Mouse (Mus musculus): ENCODE results near the gene R3hdm2. TPM values are rescaled to one million over a fixed set of nuclear protein-coding genes. Genes with fewer than 3 reads are reported as not detected.

Gene R3hdm2
- polyA plus RNA-seq, 1 experiment from 2014 or later: 33.3 TPM

DNA sequence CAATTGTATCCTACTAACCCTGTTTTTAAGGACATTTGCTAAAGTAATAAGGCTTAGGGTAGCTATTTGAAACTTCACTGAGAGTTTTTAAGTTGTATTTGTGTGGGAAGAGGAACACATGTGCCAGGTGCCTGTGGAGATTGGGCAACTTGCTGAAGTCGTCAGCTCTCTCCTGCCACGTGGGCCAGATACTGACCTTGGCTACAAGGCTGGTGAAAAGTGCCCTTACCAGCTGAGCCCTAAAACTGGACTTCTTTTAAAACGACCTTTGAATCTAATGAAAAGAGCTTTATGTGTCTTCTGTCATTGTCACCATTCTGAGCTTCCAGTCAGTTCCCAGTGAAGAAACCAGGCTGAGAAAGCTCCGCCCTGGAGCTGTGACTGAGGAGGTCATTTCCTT lies 27.3 kb downstream of the R3hdm2 start:
- Histone ChIP-seq H3K4me3 (no peak overlapping the region), H3K9me3 (no peaks in the 10 kb centered on the region), H3K4me1 (replicated peaks) (peaks cover 13% of the 10 kb centered on the region), H3K27ac (replicated peaks) (no peak overlapping the region), H3K36me3 (peaks cover 3% of the 10 kb centered on the region; the same call in 1 of the 2 replicates), H3K9ac (no peak overlapping the region), H3K27me3 (no peaks in the 10 kb centered on the region), H3K4me2 (no peak overlapping the region)
- no peak for ATAC-seq (ENCODE audit: low read depth)
- WGBS: 41% methylated on average over 4 of the region's 4 CpGs

DNA sequence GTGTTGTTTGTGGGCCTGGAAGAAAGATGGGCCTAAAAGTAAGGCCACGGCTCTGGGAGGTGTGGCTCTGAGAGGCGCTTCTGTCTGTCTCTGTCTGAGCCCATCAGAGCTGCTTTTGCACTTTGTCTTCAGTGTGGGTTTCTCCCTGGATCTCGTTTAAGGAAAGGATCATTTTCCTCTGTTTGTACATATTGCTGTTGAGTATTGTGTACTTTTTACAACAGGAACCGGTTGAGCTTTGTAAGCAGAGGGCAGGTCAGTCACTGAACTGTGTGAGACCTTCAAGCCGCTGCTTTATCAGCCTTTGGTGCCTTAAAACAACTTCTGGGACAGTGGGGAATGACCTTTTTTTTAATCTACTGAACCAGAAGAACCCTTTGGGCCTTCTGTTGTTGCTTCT lies 32.0 kb downstream of the R3hdm2 start:
- Histone ChIP-seq H3K4me2 (no peak overlapping the region), H3K4me1 (replicated peaks) (peaks cover 13% of the 10 kb centered on the region), H3K27ac (replicated peaks) (no peak overlapping the region), H3K9ac (no peak overlapping the region), H3K36me3 (peaks cover 6% of the 10 kb centered on the region; the same call in 1 of the 2 replicates), H3K9me3 (no peaks in the 10 kb centered on the region), H3K4me3 (no peak overlapping the region), H3K27me3 (no peaks in the 10 kb centered on the region)
- WGBS: 28% methylated on average over 5 of the region's 5 CpGs
- ATAC-seq (ENCODE audit: low read depth): no peak

DNA sequence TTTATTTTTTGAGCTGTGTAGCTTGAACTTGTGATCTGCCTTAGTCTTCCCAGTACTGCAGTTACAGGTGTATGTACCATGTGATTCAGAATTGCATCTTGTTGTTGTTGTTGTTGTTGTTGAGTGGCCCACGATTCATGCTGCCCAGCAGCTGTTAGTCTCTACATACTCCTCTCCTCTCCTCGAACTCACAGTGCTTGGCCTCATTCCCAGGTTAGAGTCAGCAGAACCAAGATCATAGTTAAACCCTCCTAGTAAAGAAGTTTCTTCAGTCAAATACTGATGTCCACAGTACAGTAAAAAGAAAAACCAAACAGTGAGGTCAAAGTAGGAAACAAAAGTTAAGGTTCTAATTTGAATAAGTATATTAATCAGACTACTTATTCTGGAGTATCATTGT lies 32.6 kb downstream of the R3hdm2 start:
- Histone ChIP-seq H3K4me3 (no peak overlapping the region), H3K27me3 (no peaks in the 10 kb centered on the region), H3K9ac (no peak overlapping the region), H3K4me1 (replicated peaks) (peaks cover 13% of the 10 kb centered on the region), H3K9me3 (no peaks in the 10 kb centered on the region), H3K27ac (replicated peaks) (no peak overlapping the region), H3K4me2 (no peak overlapping the region), H3K36me3 (peaks cover 6% of the 10 kb centered on the region; the same call in 1 of the 2 replicates)
- no peak for ATAC-seq (ENCODE audit: low read depth)
- WGBS: 79% methylated on average over 2 of the region's 2 CpGs

DNA sequence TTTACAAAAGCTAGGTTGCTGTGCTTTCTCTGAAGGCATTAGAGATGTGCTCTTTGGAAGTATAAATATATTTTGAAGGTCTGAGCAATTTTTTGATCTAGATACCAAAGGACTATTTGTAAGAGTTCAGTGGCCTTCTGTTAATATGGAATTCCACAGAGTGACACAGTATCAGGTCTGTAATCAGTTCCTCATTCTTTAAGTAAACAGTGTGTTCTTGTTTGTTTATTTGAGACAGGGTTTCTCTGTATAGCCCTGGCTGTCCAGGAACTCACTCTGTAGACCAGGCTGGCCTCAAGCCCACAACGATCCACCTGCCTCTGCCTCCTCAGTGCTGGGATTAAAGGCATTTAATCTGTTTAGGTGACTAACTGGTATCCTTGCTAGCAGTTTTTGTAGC lies 33.5 kb downstream of the R3hdm2 start:
- no peak overlapping the region for H3K9ac ChIP-seq
- peaks cover 6% of the 10 kb centered on the region; the same call in 1 of the 2 replicates for H3K36me3 ChIP-seq
- WGBS: 93% methylated on average over 1 of the region's 1 CpGs
- no peaks in the 10 kb centered on the region for H3K9me3 ChIP-seq
- H3K4me2 ChIP-seq: no peak overlapping the region
- peaks cover 13% of the 10 kb centered on the region for H3K4me1 ChIP-seq (replicated peaks)
- H3K27ac ChIP-seq (replicated peaks): no peak overlapping the region
- H3K4me3 ChIP-seq: no peak overlapping the region
- H3K27me3 ChIP-seq: no peaks in the 10 kb centered on the region
- no peak for ATAC-seq (ENCODE audit: low read depth)

DNA sequence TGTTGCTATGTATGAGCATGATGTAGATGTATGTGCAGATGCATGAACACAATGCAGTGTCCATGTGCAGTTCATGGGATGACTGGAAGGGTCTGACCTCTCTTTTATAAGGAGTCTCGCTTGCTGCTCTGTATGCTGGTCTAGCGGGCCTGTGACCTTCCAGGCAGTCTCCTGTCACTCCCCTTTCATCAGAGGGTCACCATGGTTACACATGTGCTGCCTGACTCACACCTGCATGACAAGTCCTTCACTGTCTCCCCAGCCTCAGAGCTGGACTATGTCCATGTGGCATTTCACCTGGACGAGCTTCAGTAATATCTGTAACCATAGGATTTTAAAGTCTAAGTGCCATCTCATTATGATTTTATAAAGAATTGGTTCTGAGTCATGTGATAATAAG lies 34.0 kb downstream of the R3hdm2 start:
- 81% methylated on average over 3 of the region's 3 CpGs for WGBS
- H3K4me3 ChIP-seq: no peak overlapping the region
- no peaks in the 10 kb centered on the region for H3K9me3 ChIP-seq
- no peak overlapping the region for H3K9ac ChIP-seq
- no peak overlapping the region for H3K27ac ChIP-seq (replicated peaks)
- peaks cover 6% of the 10 kb centered on the region; the same call in 1 of the 2 replicates for H3K36me3 ChIP-seq
- no peak for ATAC-seq (ENCODE audit: low read depth)
- H3K27me3 ChIP-seq: no peaks in the 10 kb centered on the region
- H3K4me2 ChIP-seq: no peak overlapping the region
- peaks cover 15% of the 10 kb centered on the region for H3K4me1 ChIP-seq (replicated peaks)

DNA sequence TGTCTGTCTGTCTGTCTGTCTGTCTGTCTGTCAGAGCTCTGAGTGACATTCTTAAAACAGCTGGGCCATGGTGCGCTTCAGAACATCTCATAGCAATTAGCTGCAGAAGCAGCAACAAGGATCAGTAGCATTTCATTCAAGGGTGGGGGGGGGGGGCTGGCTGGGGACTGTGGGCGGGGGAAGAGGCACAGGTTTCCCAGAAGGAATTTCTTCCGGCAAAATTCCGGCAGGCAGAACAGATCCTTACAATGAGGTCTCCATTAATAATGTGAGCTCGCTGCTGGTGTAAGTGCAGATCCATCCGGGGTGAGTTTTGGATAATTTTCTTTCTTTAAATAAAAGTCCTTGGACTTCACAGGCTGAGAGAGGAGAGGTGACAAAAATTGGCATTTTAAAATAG lies 40.0 kb downstream of the R3hdm2 start:
- Histone ChIP-seq H3K36me3 (0 out of 2 replicates have a peak, but pooled peaks cover 1% of the 10 kb centered on the region), H3K27me3 (no peaks in the 10 kb centered on the region), H3K9me3 (no peaks in the 10 kb centered on the region), H3K4me3 (no peak overlapping the region), H3K4me2 (peak overlapping the region; percentile 49; the same call in 1 of the 2 replicates), H3K4me1 (replicated peaks) (peaks cover 39% of the 10 kb centered on the region), H3K9ac (0 out of 2 replicates have a peak overlapping the region, but pooled peaks have one; percentile 38), H3K27ac (replicated peaks) (no peak overlapping the region)
- 8% methylated on average over 6 of the region's 6 CpGs for WGBS
- no peak for ATAC-seq (ENCODE audit: low read depth)

DNA sequence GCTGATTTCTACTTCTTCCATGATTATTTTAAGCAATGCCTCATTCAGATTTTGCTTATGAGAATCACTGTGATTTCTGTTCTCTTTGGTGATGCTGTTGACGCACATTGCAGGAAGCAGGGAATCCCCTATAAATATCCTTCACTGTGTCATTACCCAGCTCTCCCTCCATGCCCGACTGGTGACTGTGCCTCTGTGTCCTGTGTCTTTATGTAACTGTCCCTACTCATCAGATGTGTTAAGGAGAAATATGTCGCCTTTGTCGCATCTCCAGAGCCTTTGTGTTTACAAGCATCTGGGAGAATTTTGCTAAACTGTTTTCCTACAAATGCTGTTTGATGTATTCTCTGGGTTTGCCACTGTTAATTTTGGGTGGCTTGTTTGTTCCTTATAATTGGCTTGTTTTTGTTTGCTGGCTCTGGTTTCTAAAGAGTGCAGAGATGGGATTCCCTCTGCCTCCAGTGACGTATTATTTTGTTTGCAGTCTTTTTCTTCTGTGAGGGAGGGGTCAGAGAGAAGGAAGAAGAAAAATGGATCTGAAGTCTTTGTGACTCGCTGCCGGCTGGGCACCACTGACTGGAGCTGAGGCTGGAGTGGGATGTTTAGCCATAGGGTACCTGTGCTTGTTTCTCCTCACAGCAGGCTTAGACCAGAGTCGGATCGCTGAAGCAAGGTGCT lies 40.7 kb downstream of the R3hdm2 start:
- no peaks in the 10 kb centered on the region for H3K27me3 ChIP-seq
- H3K4me1 ChIP-seq (replicated peaks): peaks cover 39% of the 10 kb centered on the region
- ATAC-seq (ENCODE audit: low read depth): peak; percentile 62
- H3K27ac ChIP-seq (replicated peaks): peak overlapping the region; percentile 71
- peak overlapping the region; percentile 49 for H3K4me2 ChIP-seq
- H3K9me3 ChIP-seq: no peaks in the 10 kb centered on the region
- peak overlapping the region; percentile 26 for H3K4me3 ChIP-seq
- H3K9ac ChIP-seq: peak overlapping the region; percentile 41
- H3K36me3 ChIP-seq: no peaks in the 10 kb centered on the region
- WGBS: 7% methylated on average over 9 of the region's 9 CpGs

DNA sequence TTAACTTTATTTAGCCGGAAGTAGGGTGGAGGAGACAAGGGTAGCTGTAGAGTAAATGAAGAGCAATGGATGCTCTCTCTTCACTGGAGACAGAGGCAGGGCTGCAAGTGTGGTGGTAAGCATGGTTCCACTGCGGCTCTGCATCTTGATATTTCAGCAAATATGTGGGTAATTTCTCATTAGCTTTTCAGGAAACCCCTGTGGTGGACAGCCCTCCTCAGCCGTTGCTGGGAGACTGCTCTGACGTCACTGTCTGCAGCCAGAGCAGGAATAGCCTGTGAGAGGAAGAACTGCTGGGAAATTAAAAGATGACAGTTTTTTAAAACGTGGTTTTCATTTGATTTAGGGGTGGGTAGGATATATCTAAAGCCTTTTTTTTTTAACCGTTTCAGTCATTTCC lies 41.9 kb downstream of the R3hdm2 start:
- no peaks in the 10 kb centered on the region for H3K27me3 ChIP-seq
- no peaks in the 10 kb centered on the region for H3K9me3 ChIP-seq
- no peaks in the 10 kb centered on the region for H3K36me3 ChIP-seq
- peak; percentile 64; the same call in 1 of the 2 replicates for ATAC-seq (ENCODE audit: low read depth)
- H3K4me3 ChIP-seq: peak overlapping the region; percentile 9; the same call in 1 of the 2 replicates
- H3K4me2 ChIP-seq: peak overlapping the region; percentile 49
- 0 out of 2 replicates have a peak overlapping the region, but pooled peaks have one; percentile 42 for H3K9ac ChIP-seq
- 18% methylated on average over 6 of the region's 6 CpGs for WGBS
- peaks cover 47% of the 10 kb centered on the region for H3K4me1 ChIP-seq (replicated peaks)
- 0 out of 2 replicates have a peak overlapping the region, but pooled peaks have one; percentile 24 for H3K27ac ChIP-seq (replicated peaks)

DNA sequence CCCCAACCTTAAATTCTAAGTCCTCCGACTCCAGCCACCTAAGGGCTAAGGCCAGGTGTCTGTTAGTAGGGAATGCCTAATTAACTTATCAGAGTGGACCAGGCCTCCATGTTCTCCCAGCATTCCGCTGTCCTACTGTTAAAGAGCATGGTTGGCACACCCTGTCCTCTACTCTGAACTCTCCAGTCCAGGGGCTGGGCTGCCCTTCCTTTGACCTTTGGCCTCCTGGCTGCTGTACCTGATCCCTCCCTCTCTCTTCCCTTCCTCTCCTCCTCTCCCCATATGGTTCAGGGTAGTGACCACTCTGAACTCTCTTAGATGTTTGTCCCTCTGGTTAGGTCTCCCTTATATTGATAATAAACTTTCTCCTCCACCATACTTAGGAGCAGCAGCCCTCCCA lies 45.7 kb downstream of the R3hdm2 start:
- Histone ChIP-seq H3K27ac (replicated peaks) (no peak overlapping the region), H3K36me3 (peaks cover 5% of the 10 kb centered on the region; the same call in 1 of the 2 replicates), H3K4me1 (replicated peaks) (peaks cover 32% of the 10 kb centered on the region), H3K27me3 (no peaks in the 10 kb centered on the region), H3K9ac (no peak overlapping the region), H3K4me3 (no peak overlapping the region), H3K9me3 (no peaks in the 10 kb centered on the region), H3K4me2 (no peak overlapping the region)
- ATAC-seq (ENCODE audit: low read depth): no peak
- 85% methylated on average over 2 of the region's 2 CpGs for whole genome bisulfite sequencing

DNA sequence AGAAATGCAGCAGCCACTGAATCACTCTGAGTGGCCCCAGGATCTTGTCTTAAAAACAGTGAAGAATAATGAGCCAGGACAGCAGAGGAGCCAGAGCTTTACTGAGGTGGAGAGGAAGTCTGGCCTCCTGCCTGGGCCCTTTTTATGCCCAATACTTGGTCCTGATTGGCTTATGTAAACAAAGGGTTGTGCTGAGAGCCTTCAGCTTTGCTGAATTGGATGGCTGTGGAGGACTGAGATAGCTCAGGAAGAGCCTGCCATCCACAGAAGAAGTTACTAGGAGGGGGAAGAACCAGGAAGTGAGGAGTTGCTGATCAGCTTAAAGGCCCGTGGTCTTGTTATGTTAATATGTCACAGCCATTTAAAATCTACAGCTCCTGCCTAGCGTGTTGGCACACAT lies 46.5 kb downstream of the R3hdm2 start:
- 11% methylated on average over 2 of the region's 2 CpGs for WGBS
- peak overlapping the region; percentile 56; the same call in 1 of the 2 replicates for H3K27ac ChIP-seq (replicated peaks)
- H3K4me2 ChIP-seq: no peak overlapping the region
- ATAC-seq (ENCODE audit: low read depth): peak; percentile 54; the same call in 1 of the 2 replicates
- no peak overlapping the region for H3K9ac ChIP-seq
- H3K27me3 ChIP-seq: no peaks in the 10 kb centered on the region
- peaks cover 8% of the 10 kb centered on the region; the same call in 1 of the 2 replicates for H3K36me3 ChIP-seq
- H3K4me1 ChIP-seq (replicated peaks): peaks cover 23% of the 10 kb centered on the region
- no peak overlapping the region for H3K4me3 ChIP-seq
- H3K9me3 ChIP-seq: no peaks in the 10 kb centered on the region

DNA sequence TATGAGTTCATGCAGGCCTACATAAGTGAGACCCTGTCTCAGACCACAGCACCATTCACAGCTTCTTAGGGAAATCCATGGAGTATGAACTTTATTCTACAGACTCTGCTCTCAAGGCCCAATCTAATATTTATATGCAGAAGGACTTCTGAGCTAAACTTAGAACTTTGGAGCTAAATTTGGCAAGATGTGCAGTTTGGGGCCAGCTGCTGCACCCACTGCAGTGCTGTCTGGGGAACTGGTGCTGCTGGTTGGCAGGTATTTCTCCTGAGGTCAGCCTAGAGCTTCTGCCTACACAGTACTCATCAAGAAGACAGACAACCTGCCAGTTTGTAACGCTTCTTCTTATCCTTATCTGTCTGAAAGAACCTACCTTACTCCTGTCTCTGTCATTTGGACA lies 47.0 kb downstream of the R3hdm2 start:
- ATAC-seq (ENCODE audit: low read depth): no peak
- Histone ChIP-seq H3K9me3 (no peaks in the 10 kb centered on the region), H3K4me1 (replicated peaks) (peaks cover 18% of the 10 kb centered on the region), H3K4me3 (no peak overlapping the region), H3K9ac (no peak overlapping the region), H3K36me3 (peaks cover 9% of the 10 kb centered on the region; the same call in 1 of the 2 replicates), H3K27ac (replicated peaks) (no peak overlapping the region), H3K27me3 (no peaks in the 10 kb centered on the region), H3K4me2 (no peak overlapping the region)
- WGBS: 100% methylated on average over 1 of the region's 1 CpGs

DNA sequence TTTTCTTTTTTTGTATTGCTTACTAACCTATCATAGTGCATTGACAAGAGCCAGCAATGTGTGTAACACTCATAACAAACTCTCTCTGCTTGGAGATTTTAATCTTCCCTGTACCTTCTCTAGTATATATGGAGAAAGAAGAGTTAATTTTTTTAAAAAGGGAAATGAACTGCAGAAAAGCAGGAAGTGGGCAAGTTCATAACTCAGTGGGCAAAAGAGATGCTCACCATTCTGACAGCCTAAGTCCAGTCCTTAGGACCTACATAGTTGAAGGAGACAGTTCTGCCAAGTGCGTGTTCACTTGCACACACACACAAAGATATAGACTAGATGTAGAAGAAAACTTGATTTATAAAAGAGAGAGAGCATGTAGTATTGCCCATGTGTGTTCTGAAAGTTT lies 47.9 kb downstream of the R3hdm2 start:
- no peaks in the 10 kb centered on the region for H3K27me3 ChIP-seq
- no peak overlapping the region for H3K27ac ChIP-seq (replicated peaks)
- no peak overlapping the region for H3K4me3 ChIP-seq
- no peaks in the 10 kb centered on the region for H3K9me3 ChIP-seq
- no peak overlapping the region for H3K4me2 ChIP-seq
- peaks cover 13% of the 10 kb centered on the region for H3K4me1 ChIP-seq (replicated peaks)
- peaks cover 9% of the 10 kb centered on the region; the same call in 1 of the 2 replicates for H3K36me3 ChIP-seq
- no peak overlapping the region for H3K9ac ChIP-seq
- 93% methylated on average over 1 of the region's 1 CpGs for WGBS
- no peak for ATAC-seq (ENCODE audit: low read depth)
